Mouse (Mus musculus): ENCODE measurements at regions not wholly inside any gene's neighbourhood (a gene's known extent, or its start where the extent isn't known, plus 50 kb on each side); places are given as distances from the start of the nearest gene placed in this dataset.
A peak's percentile ranks its signal among the peaks of the same experiment; 100 is the strongest.
"Not testable (repeated sequence)": the region's sequence is repeated elsewhere in the genome, so short reads cannot be mapped to it uniquely, and the experiment has no call there.

GRCm38 (mm10) chr17:91466822-91467221 lies 374.0 kb upstream of the Nrxn1 start:
- no peak for DNase-seq (ENCODE audit: low spot score in 2 of 2)

- peak; percentile 13 to 26 for DNase-seq (ENCODE audit: low spot score in 2 of 2)
Measured at GRCm38 (mm10) chr17:91451711-91452110, 358.8 kb upstream of the Nrxn1 start.

GRCm38 (mm10) chr17:91431780-91432720 lies 339.2 kb upstream of the Nrxn1 start:
- not testable (repeated sequence) for DNase-seq (ENCODE audit: low spot score in 2 of 2)

GRCm38 (mm10) chr17:91430351-91430750 lies 337.5 kb upstream of the Nrxn1 start:
- no peak for DNase-seq (ENCODE audit: low spot score in 2 of 2)

- DNase-seq (ENCODE audit: low spot score in 2 of 2), result no peak
Measured at GRCm38 (mm10) chr17:91425120-91425519, 332.2 kb upstream of the Nrxn1 start.

GRCm38 (mm10) chr17:91418582-91418981 lies 325.7 kb upstream of the Nrxn1 start:
- no peak for DNase-seq (ENCODE audit: low spot score in 2 of 2)

- no peak for DNase-seq (ENCODE audit: low spot score in 2 of 2)
Measured at GRCm38 (mm10) chr17:91390969-91391764, 298.3 kb upstream of the Nrxn1 start.

- not testable (repeated sequence) for DNase-seq (ENCODE audit: low spot score in 2 of 2)
Measured at GRCm38 (mm10) chr17:91389937-91390623, 297.2 kb upstream of the Nrxn1 start.

- DNase-seq (ENCODE audit: low spot score in 2 of 2), result no peak
Measured at GRCm38 (mm10) chr17:91388521-91388920, 295.6 kb upstream of the Nrxn1 start.

- no peak for DNase-seq (ENCODE audit: low spot score in 2 of 2)
Measured at GRCm38 (mm10) chr17:91388039-91388438, 295.2 kb upstream of the Nrxn1 start.

- no peak for DNase-seq (ENCODE audit: low spot score in 2 of 2)
Measured at GRCm38 (mm10) chr17:91385949-91386348, 293.1 kb upstream of the Nrxn1 start.

- DNase-seq (ENCODE audit: low spot score in 2 of 2), result no peak
Measured at GRCm38 (mm10) chr17:91368156-91368555, 275.3 kb upstream of the Nrxn1 start.

- no peak for DNase-seq (ENCODE audit: low spot score in 2 of 2)
Measured at GRCm38 (mm10) chr17:91361261-91361660, 268.4 kb upstream of the Nrxn1 start.

- no peak for DNase-seq (ENCODE audit: low spot score in 2 of 2)
Measured at GRCm38 (mm10) chr17:91352107-91352506, 259.2 kb upstream of the Nrxn1 start.

GRCm38 (mm10) chr17:91336882-91337281 lies 244.0 kb upstream of the Nrxn1 start:
- DNase-seq (ENCODE audit: low spot score in 2 of 2), result no peak

GRCm38 (mm10) chr17:91333790-91334189 lies 240.9 kb upstream of the Nrxn1 start:
- no peak for DNase-seq (ENCODE audit: low spot score in 2 of 2)

- no peak for DNase-seq (ENCODE audit: low spot score in 2 of 2)
Measured at GRCm38 (mm10) chr17:91333202-91333601, 240.3 kb upstream of the Nrxn1 start.

GRCm38 (mm10) chr17:91324377-91324776 lies 231.5 kb upstream of the Nrxn1 start:
- DNase-seq (ENCODE audit: low spot score in 2 of 2), result no peak

GRCm38 (mm10) chr17:91286875-91287274 lies 194.0 kb upstream of the Nrxn1 start:
- DNase-seq (ENCODE audit: low spot score in 2 of 2), result no peak

- no peak for DNase-seq (ENCODE audit: low spot score in 2 of 2)
Measured at GRCm38 (mm10) chr17:91274378-91274777, 181.5 kb upstream of the Nrxn1 start.

- no peak for DNase-seq (ENCODE audit: low spot score in 2 of 2)
Measured at GRCm38 (mm10) chr17:91238719-91239118, 145.8 kb upstream of the Nrxn1 start.

Measured in layer of hippocampus, postnatal 10 days (tissue).